Mouse (Mus musculus) lung, postnatal 10 days (tissue): ENCODE data around the gene AC124108.1.

Source experiments
- DNase-seq: peaks from one replicate; pipeline ENCODE4 v3.0.0; 2021

Gene AC124108.1

GRCm38 (mm10) chr1:132165859-132166258 lies 25.4 kb upstream of the AC124108.1 start:
- no peak for DNase-seq

- DNase-seq = peak; percentile 60
Measured at GRCm38 (mm10) chr1:132168115-132168767, 23.0 kb upstream of the AC124108.1 start.

GRCm38 (mm10) chr1:132170698-132171097 lies 20.6 kb upstream of the AC124108.1 start:
- no peak for DNase-seq

DNA sequence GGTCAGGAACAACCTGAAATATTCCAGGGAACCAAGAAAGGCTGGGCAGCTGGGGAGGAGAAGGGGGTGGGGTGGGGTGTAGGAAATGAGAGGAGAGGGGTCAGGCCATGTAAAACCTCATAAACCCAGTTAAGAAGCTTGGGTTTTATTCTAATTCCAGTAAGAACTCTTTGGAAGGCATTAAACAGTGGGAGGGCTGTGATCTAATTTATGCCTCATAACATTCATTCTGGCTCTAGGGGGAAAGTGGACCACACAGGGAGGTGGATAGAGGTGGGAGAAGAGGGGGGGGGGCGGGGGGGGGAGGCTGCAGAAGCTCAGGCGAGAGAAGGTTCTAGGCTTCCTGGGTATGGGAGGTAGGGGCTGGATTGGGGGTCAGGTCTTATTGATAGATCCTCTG lies 19.6 kb upstream of the AC124108.1 start:
- no peak for DNase-seq

GRCm38 (mm10) chr1:132186303-132186702 lies 5.0 kb upstream of the AC124108.1 start:
- DNase-seq = no peak

DNA sequence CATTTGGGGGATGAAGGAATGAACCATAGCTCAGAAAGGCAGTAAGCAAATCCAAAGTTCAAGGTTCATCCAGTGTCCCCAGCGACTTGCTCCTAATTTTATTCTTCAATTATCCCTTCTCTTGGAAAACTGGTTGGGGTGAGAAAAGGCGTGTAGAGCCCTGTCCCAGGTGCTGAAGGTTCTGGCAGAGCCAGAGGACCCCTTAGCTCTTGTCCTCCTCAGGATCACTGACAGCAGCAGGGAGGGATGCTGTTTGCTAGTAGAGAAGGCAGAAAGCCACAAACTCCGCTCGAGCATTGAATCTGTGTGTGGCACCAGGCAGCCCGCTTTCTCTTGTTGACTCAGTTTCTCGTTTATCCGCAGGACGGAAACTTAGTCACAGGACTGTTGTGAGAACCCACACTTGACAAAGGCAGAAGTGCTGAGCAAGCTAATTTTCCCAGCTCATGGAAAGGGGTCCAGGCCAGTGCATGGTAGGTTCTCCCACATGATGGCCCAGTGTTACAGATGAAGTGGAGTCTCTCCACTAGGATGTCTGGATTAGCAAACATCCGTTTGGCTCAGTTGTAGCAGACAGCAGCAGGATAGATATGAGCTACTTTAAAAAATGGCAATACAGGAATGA lies 2.7 kb upstream of the AC124108.1 start:
- no peak for DNase-seq

- no peak for DNase-seq
Measured at GRCm38 (mm10) chr1:132189231-132189630, 2.0 kb upstream of the AC124108.1 start.

GRCm38 (mm10) chr1:132190040-132190513 lies 1.2 kb upstream of the AC124108.1 start:
- DNase-seq = peak; percentile 32

- DNase-seq = no peak
Measured at GRCm38 (mm10) chr1:132190621-132191092, 600 bp upstream of the AC124108.1 start.

GRCm38 (mm10) chr1:132191786-132192680 lies 776 bp downstream of the AC124108.1 start:
- peak; percentile 48 for DNase-seq

- no peak for DNase-seq
Measured at GRCm38 (mm10) chr1:132193806-132194205, 2.5 kb downstream of the AC124108.1 start.

GRCm38 (mm10) chr1:132194624-132195023 lies 3.4 kb downstream of the AC124108.1 start:
- no peak for DNase-seq

DNA sequence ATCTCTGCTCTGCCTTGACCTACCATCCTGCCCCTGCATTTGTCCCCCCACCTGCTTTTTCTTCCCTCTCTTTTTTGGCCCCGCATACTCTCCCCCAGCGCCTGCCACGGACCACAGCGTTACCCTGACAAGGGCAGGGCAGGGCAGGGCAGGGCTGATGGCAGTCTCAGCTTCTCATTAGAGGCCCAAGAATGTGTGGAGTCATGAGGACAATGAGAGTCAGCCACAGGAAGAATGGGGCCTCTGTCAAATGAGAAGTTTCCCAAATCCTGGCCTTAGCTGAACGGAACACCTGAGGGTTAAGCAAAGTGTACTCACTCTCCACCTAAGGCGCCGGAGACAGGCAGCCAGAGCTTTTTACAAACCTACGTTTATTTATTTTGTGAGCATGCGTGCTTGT lies 3.8 kb downstream of the AC124108.1 start:
- no peak for DNase-seq

GRCm38 (mm10) chr1:132195681-132196080 lies 4.4 kb downstream of the AC124108.1 start:
- no peak for DNase-seq

DNA sequence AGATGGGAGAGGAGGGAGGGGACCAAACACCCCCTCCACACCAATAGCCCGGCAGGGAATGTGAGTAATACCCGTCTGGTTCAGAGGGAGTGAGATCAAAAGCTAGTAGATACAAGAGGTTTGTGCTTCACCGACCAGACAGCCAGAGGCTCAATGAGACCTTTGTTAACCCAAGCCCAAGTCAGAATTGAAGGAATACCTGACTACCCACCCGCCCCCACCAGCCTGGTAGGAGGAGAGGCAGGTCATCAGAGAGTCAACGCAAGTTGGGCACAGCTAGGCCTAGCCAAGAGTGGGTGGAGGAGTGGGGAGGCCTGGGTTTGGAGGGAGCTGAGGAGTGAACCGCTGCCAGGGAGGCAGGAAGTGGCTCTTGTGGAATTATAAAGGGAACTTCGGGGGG lies 5.1 kb downstream of the AC124108.1 start:
- DNase-seq = no peak

- DNase-seq = no peak
Measured at GRCm38 (mm10) chr1:132197666-132198065, 6.4 kb downstream of the AC124108.1 start.

DNA sequence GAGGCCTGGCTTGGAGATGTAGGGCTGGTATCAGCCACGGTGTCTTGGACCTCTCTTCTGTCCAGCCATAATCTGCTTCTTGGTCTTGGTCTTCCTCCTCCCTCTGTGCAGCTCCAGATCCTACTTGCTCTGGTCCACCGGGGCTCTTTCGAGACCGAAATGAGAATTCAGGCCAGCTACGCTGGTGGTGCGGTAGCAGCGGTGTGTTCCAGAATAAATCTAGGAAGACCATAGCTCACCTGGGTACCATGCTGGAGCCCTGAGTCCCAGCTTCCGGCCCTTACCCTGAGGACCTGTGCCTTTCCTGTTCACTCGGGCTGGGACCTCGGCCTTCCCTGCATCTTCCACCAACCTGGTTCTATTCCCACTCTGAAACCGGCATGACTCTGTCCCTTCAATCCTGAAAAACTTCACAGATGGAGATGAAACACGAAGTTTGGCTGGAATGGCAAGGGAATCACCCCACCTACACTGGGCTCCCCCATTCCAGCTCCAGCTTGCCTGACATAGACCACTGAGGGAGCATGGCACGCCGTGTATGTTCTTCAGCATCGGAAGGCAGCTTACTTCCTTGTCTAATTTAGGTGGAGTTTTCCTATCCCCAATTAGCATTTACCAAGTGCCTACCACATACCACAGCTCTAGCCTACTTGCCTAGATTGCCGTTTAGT lies 7.3 kb downstream of the AC124108.1 start:
- no peak for DNase-seq

- no peak for DNase-seq
Measured at GRCm38 (mm10) chr1:132199244-132199643, 8.0 kb downstream of the AC124108.1 start.

GRCm38 (mm10) chr1:132199934-132200333 lies 8.7 kb downstream of the AC124108.1 start:
- DNase-seq = no peak

- DNase-seq = no peak
Measured at GRCm38 (mm10) chr1:132200562-132201510, 9.6 kb downstream of the AC124108.1 start.

DNA sequence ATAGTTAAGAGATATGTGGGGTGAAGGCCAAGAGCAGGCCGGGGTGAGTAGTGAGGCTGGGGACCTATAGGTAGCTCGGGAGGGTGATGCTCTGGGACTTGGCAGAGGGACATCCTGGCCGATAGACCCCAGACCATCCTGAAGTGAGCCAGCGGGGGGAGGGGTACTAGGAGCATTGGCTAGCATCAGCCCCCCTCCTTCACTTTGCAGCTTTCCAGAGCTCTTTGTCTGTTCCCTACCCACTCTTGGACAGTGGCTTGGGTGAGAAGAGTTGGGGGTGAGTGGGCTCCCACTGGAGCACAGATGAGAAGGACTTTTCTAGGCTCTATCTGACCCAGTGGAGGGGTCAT lies 10.2 kb downstream of the AC124108.1 start:
- no peak for DNase-seq

- DNase-seq = no peak
Measured at GRCm38 (mm10) chr1:132201936-132202335, 10.7 kb downstream of the AC124108.1 start.
